Mouse (Mus musculus): ENCODE measurements around the gene Cenps. TPM values are rescaled to one million over a fixed set of nuclear protein-coding genes. Genes with fewer than 3 reads are reported as not detected.

The Cenps gene
- polyA plus RNA-seq (2014; fragmentation: Illumina TruSeq; extraction: RNeasy Lipid Tissue Mini Kit (QIAGEN cat#74804); ENCODE audit: low read depth, low replicate concordance): 1.3 TPM

GRCm38 (mm10) chr4:149136982-149137770 is at the start of gene Cenps:
Gene Cenps (minus strand): TSS chr4:149137629.

DNA sequence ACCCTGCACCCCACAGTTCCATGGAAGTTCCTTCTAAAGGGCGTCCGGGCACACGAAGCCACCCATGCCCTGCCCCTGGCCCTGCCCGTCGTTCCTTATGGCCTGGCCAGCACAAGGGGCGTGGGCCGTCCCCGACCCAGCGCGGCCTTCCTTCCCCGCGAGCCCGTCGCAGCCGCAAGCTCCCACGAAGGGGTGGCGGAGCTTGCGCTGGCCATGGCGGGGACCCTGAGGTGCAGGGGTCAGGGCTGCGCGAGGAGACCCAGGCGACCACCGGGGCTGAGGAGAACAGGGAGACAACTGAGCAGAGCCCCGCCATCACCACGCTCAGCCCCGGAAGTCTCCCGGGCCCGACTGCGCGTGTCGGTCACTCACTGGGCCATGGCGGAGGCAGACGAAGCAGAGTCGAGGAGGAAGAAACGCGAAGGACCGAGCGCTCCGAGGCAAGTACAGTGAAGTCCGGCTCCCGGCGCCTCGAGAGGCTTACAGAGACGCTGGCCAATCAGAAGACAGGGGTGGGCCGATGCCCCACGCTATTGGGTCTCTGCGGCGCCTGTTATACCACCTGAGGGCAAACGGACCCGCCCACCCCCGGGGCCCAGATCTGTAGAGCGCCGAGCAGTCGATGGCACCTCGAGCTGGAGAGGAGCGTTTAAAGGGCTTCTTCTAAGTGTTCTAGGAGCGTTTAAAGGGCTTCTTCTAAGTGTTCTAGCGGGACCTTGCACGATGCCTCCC is 29.0 kb upstream of the Cenps start, which contains the start of gene Pgd:
Gene Pgd (minus strand): TSS at position 557 of the 732 bp plus-strand sequence.

DNA sequence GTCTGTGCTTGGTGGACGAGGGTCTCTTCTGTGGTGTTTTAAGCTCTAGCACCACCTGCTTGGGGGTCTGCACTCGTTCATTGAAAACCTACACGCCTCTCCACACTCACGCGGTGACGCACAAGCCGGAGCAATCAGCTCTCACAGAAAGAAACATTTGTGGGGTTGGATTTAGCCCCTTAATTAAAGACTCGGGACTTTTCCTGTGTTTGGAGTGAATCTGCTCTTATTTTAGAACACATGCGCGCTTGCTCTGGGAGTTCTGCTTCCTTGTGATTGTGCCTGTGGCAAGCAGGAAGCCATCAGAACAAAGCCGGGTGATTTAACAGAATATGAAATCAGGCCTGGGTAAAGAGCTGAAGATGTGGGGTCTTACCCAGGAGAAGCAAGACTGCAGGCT is 10.8 kb downstream of the Cenps start, which contains the start of gene Cort:
Gene Cort (minus strand): TSS at position 101 of the 400 bp plus-strand sequence.

GRCm38 (mm10) chr4:149103875-149104561 is 33.4 kb downstream of the Cenps start, which contains the start of gene Dffa:
Gene Dffa (plus strand): TSS chr4:149104146.

DNA sequence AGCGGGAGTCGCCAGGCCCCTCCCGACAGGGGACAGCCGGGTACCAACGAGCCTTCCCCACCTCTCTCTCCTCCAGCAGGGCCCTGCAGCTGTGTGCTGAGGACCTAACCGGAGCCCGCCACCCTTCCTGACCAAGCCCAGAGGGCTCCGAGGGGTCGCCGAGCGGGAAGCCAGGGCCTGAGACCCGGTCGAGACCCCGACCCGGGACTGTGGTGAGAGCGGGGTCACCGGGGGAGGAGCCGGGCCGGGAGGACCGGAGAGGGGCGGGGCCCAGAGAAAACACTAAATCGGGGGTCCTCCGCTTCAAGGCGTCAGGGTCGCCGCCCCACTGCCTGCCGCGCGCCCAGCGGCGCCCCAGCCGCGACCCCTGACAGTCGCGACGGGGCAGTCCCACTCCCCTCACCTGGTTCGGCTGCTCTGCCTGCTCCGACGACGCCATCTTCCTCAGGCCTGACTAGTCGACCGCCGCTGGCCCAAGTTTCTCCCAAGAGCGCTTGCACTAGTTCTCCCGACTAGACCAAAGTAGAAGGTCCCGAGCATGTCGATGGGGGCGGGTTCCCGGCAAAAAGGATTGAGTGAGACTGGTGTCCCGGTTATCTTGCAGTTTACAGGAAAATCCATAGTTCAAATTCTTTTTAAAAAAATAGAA is 37.9 kb downstream of the Cenps start, which contains the start of gene Pex14:
Gene Pex14 (minus strand): TSS at position 508 of the 649 bp plus-strand sequence.

Other genes starting within 250 kb of the Cenps start
- gene Pex14, start 37.8 kb downstream of the Cenps start, polyA plus RNA-seq (2014; fragmentation: Illumina TruSeq; extraction: RNeasy Lipid Tissue Mini Kit (QIAGEN cat#74804); ENCODE audit: low read depth, low replicate concordance): 36.4 TPM
- 13.4 TPM for gene Dffa, start 33.5 kb downstream of the Cenps start, polyA plus RNA-seq (2014; fragmentation: Illumina TruSeq; extraction: RNeasy Lipid Tissue Mini Kit (QIAGEN cat#74804); ENCODE audit: low read depth, low replicate concordance)
- not detected for gene Cort, start 10.9 kb downstream of the Cenps start, polyA plus RNA-seq (2014; fragmentation: Illumina TruSeq; extraction: RNeasy Lipid Tissue Mini Kit (QIAGEN cat#74804); ENCODE audit: low read depth, low replicate concordance)
- 152 TPM for gene Pgd, start 29.1 kb upstream of the Cenps start, polyA plus RNA-seq (2014; fragmentation: Illumina TruSeq; extraction: RNeasy Lipid Tissue Mini Kit (QIAGEN cat#74804); ENCODE audit: low read depth, low replicate concordance)
- gene Kif1b, start 170.1 kb upstream of the Cenps start, polyA plus RNA-seq (2014; fragmentation: Illumina TruSeq; extraction: RNeasy Lipid Tissue Mini Kit (QIAGEN cat#74804); ENCODE audit: low read depth, low replicate concordance): 41.3 TPM